Mouse (Mus musculus) heart, adult 9 months (tissue): Measurements from ENCODE around the gene Ppp1r12a.
"Not testable (repeated sequence)": the region's sequence is repeated elsewhere in the genome, so short reads cannot be mapped to it uniquely, and the experiment has no call there.

ENCODE experiments used
- DNase-seq, 2 experiments: peaks; one replicate each; pipeline ENCODE4 v3.0.0; 2022; ENCODE audit warnings: low spot score in 2 of 2

Gene Ppp1r12a

DNA sequence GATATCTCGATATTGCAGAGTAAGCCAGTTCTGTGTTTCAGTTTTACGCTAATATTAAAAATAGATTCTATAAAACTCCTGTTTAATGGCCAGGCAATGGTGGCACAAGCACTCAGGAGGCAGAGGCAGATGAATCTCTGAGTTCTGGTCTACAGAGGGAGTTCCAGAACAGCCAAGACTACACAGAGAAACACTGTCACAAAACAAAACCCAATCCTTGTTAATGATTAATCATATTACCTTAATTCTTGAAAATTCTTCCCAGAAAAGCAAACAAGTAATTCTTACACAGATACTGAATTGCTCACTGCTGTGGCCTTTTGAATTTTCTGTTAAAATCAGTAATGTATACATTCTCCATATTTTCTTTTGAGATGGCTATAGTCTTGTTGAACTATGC is 37.0 kb downstream of the Ppp1r12a start:
- no peak for DNase-seq

DNA sequence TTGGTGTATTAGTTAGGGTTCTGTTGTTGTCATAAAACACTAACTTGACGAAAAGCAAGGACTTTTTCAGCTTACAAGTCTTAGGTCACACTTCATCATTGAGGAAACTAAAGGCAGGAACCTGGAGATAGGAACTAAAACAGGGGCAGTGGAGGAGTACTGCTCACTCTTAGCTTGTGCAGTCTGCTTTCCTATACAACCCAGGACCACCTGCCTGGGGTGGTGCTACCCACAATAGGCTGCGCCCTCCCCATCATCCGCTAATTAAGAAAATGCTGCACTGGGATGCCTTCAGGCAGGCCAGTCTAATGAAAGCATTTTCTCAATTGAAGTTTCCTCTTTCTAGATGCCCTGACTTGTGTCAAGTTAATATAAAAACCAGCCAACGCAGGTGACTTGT is 40.1 kb downstream of the Ppp1r12a start:
- DNase-seq: no peak

DNA sequence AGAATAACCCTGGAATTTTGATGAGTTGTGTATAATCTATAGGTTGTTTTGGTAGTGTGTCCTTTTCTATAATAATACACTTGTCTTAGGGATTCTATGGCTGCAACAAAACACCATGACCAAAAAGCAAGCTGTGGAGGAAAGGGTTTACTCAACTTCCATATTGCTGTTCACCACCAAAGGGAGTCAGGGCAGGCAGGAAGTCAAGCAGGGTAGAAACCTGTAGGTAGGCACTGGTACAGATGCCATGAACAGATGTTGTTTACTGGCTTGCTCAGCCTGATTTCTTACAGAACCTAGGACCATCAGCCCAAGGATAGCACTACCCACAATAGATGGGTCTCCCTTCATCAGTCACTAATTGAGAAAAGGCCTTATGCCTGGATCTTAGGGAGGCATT is 41.4 kb downstream of the Ppp1r12a start:
- no peak for DNase-seq

GRCm38 (mm10) chr10:108209396-108209795 is 47.4 kb downstream of the Ppp1r12a start:
- DNase-seq: no peak

- DNase-seq: no peak
Observed at GRCm38 (mm10) chr10:108224413-108224812, 62.4 kb downstream of the Ppp1r12a start.

GRCm38 (mm10) chr10:108237049-108237448 is 75.1 kb downstream of the Ppp1r12a start:
- no peak for DNase-seq

- DNase-seq: no peak
Observed at GRCm38 (mm10) chr10:108239061-108239460, 77.1 kb downstream of the Ppp1r12a start.

DNA sequence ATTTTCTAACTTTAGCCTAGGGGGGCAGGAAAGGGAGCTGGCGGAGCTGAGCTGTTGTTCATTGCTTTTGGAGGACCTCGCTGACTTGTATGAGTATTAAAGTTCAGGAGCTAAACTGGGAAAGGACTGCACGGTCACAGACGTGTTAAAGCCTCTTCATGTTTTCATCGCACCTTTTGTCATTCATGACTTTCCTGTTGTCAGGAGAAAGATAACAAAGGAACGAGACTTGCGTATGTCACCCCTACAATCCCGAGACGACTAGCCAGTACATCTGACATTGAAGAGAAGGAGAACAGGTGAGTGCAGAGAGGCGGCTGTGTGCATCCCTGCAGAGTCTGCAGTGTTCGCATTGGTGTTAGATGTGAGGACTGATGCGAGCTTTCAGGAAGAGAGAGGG is 88.7 kb downstream of the Ppp1r12a start:
- no peak for DNase-seq

DNA sequence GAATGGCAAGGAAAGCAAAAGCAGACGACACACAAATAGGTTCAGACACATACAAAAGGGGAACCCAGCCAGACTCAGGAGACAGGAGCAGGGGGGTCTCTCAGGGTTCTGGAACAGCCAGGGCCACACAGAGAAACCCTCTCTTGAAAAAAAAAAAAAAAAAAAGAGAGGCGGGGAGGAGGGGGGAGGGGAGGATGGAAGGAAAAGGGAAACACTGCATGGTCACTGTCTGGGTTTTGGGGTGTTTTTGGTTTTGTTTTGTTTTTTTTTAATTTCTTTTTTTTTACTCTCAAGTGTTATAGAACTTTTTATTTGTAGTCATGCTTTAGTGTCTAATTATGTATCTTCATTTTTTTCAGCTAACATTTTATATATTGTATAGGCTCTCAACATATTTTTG is 89.2 kb downstream of the Ppp1r12a start:
- no peak for DNase-seq

- DNase-seq: no peak
Observed at GRCm38 (mm10) chr10:108255812-108256376, 93.9 kb downstream of the Ppp1r12a start.

GRCm38 (mm10) chr10:108260931-108261330 is 98.9 kb downstream of the Ppp1r12a start:
- no peak for DNase-seq

DNA sequence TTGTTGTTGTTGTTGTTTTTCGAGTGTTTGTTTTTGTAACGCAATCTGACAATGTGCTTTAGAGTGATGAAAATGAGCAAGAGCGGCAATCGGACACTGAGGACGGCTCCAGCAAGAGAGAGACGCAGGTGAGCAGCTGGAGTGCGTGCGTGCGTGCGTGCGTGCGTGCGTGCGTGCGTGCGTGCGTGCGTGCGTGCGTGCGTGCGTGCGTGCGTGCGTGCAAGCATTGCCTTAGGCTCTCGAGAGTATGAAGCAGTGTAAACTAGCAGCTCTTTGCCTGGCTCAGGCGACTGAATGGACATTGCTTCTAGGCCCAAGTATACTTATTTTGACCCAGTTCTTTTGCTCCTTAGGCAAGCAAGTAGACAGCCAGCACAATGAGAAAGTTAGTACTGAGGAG is 102.6 kb downstream of the Ppp1r12a start:
- DNase-seq: no peak

- DNase-seq: no peak
Observed at GRCm38 (mm10) chr10:108271201-108271600, 109.2 kb downstream of the Ppp1r12a start.

DNA sequence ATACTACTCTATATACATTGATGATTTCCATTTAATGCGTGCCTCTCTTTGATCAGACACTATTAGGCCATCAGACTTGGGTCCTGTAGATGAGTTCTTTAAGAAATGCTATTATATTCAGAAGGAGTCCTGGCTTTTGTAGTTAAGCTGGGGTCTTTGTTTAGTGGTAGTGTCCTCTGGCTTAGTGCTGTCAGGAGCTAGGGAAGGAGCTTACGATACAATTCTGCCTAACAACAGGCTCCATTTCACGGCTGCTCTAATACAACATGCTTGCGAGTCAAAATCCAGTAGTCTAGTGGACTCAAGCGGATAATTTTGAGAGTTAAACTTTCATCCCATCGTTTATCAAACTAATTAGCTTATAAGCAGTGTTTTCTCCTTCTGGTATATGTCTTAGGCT is 114.7 kb downstream of the Ppp1r12a start:
- DNase-seq: no peak

DNA sequence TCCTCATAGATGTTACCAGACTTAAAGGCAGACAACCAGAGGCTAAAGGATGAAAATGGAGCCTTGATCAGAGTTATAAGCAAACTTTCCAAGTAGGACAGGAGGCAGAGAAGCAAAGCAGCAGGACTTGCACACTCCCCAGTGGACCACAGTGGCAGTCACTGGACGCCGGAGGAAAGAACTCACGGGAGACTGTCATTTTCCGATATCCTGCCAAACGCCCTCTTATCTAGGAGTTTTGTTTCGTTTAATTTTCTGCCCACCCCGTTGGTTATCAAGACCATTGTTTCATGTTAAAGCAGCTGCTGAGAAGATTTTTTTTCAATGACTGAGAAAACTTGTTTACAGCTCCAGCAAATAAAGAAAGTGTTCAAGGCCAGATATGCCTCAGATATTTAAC is 115.2 kb downstream of the Ppp1r12a start:
- peak in 1 of 2 experiments; percentile 7 for DNase-seq

GRCm38 (mm10) chr10:108281099-108281498 is 119.1 kb downstream of the Ppp1r12a start:
- DNase-seq: not testable (repeated sequence)

GRCm38 (mm10) chr10:108282351-108282750 is 120.4 kb downstream of the Ppp1r12a start:
- DNase-seq: no peak

DNA sequence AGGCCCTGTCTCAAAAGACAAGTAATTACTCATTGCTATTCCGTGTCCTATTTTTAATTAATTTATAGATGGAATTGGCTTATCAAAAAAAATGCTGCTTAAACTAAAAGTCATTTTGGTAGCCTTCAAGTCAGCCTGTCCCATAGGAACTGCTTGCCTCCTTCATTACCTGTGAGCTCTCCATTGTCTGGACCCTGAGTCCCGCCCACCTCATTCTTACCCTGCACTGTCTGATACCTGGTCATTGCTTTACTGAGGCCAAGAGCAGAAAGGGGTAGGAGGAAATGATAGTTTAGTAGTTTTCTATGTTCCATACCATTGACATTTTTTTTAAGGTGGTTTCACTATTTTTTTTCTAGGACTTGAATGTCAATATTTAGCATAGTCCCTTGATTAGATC is 121.4 kb downstream of the Ppp1r12a start:
- no peak for DNase-seq

DNA sequence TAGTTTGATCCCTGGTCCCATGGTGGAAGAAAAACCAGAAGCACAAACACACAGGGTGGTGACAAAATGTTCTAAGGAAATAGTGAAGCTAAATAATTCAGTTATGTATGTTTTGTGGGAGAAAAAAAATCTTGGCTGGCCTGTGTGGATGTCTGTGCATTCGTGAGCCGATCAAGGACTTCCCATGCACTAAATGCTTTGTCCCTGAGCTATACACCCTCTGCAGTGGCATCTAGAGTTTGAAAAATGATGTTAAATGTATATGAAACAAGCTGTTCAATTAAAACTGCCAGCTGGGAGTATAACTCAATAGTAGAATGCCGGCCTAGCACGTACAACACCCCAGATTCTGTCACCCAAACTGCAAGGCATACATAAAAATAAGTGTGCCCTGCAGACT is 121.8 kb downstream of the Ppp1r12a start:
- DNase-seq: no peak

- no peak for DNase-seq
Observed at GRCm38 (mm10) chr10:108284445-108284844, 122.5 kb downstream of the Ppp1r12a start.

DNA sequence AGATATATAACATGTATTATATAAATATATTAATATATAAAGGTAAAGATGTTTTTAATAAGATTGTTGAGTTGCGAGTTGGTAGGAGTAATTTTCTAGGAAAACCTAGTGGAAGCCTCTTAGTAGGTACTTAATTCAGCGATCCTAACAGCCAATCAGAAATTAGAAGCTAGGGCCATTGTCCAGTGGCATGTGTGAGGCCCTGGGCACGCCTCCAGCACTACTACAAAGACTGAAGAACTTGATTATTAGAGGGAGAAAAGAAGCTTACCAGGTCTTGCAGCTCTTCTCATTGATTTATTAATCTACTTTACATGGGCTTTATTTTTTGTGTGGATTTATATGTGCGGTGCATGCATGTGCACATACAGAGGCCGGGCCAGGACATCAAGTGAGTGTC is 123.0 kb downstream of the Ppp1r12a start:
- no peak for DNase-seq

DNA sequence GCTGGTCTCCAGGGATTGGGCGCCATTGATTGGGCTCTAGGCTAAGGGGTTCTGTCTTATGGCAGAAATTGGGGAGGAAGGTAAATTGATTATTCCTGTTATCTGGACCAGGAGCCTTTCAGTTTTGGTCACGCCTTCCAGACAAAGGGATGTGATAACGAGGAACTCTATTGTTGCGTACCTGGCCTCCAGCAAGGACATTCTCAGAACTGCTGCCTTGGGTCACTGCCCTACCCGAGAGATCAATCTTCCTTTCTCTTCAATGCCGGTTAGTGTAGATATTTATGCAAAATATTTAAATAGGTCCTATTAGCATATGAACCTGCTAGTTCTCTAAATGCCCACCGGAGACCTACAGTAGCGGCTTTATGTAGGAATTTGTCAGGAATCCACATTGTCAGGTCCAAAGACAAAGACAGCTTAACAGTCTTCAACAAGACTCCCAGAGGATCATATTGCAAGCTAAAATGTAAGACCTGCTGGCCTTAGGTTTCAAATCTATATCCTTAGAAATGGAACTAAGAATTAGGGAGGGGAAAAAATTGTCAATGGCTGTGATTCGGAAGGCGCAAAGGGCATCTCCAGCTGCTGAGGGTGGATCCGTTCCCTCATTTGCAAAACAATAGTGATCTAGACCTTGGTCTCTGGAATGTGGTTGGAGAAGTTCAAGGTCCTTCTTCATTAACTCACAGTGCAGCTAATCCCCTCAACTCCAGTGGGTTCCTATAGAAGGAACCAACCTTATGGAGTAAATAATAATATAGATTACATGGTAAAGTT is 124.9 kb downstream of the Ppp1r12a start:
- no peak for DNase-seq

GRCm38 (mm10) chr10:108287438-108287801 is 125.4 kb downstream of the Ppp1r12a start:
- DNase-seq: no peak

GRCm38 (mm10) chr10:108290046-108290445 is 128.1 kb downstream of the Ppp1r12a start:
- DNase-seq: no peak
